8 mouse cellular contexts compared by ENCODE assay signal in the genomic region with DNA sequence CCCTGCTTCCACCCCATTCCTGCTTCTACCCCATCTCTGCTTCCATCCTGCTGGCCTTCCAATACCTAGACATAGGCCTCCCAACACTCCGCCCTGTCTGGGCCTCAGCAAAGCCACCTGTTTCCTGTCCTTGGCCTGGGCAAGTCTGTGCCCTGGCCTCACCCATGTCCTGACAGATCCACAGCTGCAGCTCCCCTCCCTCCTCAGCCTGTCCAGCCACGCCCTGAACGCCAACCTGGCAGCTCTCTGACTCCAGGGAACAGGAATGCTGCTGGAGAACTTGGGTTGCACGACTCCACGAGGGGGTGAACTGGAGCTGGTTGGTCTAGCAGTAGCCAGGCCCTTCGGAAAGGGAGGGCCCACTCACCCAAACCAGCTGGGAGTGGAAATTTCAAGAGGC.
A peak's percentile ranks its signal among the peaks of the same experiment; 100 is the strongest.
DNase-seq lines count a peak whose midpoint lies in the region; ATAC-seq and TF ChIP-seq lines count a peak whose summit lies in the region.

No protein-coding gene starts in this region.

- no peak overlapping the region for H3K4me2 ChIP-seq in forebrain, embryonic 15.5 days (replicated peaks)
- no peak overlapping the region for H3K4me2 ChIP-seq in forebrain, embryonic 13.5 days
- no peak overlapping the region for H3K4me2 ChIP-seq in heart, embryonic 15.5 days
- no peak overlapping the region for H3K4me2 ChIP-seq in limb, embryonic 14.5 days (replicated peaks; ENCODE audit: low read depth, low read length, severe bottlenecking)
- no peak overlapping the region for H3K4me2 ChIP-seq in stomach, postnatal 0 days (replicated peaks; ENCODE audit: low read depth)

- peak; percentile 9 for DNase-seq in limb, embryonic 14.5 days (ENCODE audit: low spot score)
- DNase-seq in stomach, postnatal 0 days (ENCODE audit: low spot score) = peak; percentile 86
- no peak for DNase-seq in right cerebral cortex, postnatal 10 days (ENCODE audit: low spot score in 2 of 2)
- DNase-seq in cerebellum, postnatal 10 days = no peak

- no peak overlapping the region for H3K4me3 ChIP-seq in forebrain, embryonic 15.5 days
- H3K4me3 ChIP-seq in forebrain, embryonic 13.5 days = no peak overlapping the region
- H3K4me3 ChIP-seq in heart, embryonic 15.5 days = no peak overlapping the region
- H3K4me3 ChIP-seq in limb, embryonic 14.5 days (replicated peaks; ENCODE audit: low read length) = no peak overlapping the region
- H3K4me3 ChIP-seq in stomach, postnatal 0 days (ENCODE audit: low read depth, low read length) = no peak overlapping the region

- TF ChIP-seq CTCF in stomach, postnatal 0 days (IDR thresholded peaks at IDR 0.05; ENCODE audit: low read depth) = peak; percentile 64

- no peaks in the 10 kb centered on the region for H3K4me1 ChIP-seq in forebrain, embryonic 15.5 days
- H3K4me1 ChIP-seq in forebrain, embryonic 13.5 days = 0 out of 2 replicates have a peak, but pooled peaks cover 3% of the 10 kb centered on the region
- peaks cover 28% of the 10 kb centered on the region for H3K4me1 ChIP-seq in heart, embryonic 15.5 days (replicated peaks)
- 0 out of 2 replicates have a peak, but pooled peaks cover 4% of the 10 kb centered on the region for H3K4me1 ChIP-seq in limb, embryonic 14.5 days (ENCODE audit: control insufficient read depth, insufficient read depth, low read length)
- H3K4me1 ChIP-seq in stomach, postnatal 0 days (replicated peaks; ENCODE audit: control insufficient read depth, insufficient read depth) = 0 out of 2 replicates have a peak, but pooled peaks cover 8% of the 10 kb centered on the region

- 76% methylated on average over 6 of the region's 6 CpGs for WGBS in forebrain, embryonic 15.5 days
- 66% methylated on average over 6 of the region's 6 CpGs for WGBS in forebrain, embryonic 13.5 days
- 43% methylated on average over 6 of the region's 6 CpGs for WGBS in heart, embryonic 15.5 days
- 50% methylated on average over 6 of the region's 6 CpGs for WGBS in limb, embryonic 14.5 days
- 26% methylated on average over 6 of the region's 6 CpGs for WGBS in stomach, postnatal 0 days

- H3K27ac ChIP-seq in forebrain, embryonic 15.5 days (replicated peaks) = no peak overlapping the region
- H3K27ac ChIP-seq in forebrain, embryonic 13.5 days = no peak overlapping the region
- peak overlapping the region; percentile 34; the same call in 1 of the 2 replicates for H3K27ac ChIP-seq in heart, embryonic 15.5 days
- no peak overlapping the region for H3K27ac ChIP-seq in limb, embryonic 14.5 days (replicated peaks; ENCODE audit: low read depth, low read length)
- peak overlapping the region; percentile 73 for H3K27ac ChIP-seq in stomach, postnatal 0 days (replicated peaks)

- H3K9me3 ChIP-seq in forebrain, embryonic 15.5 days = no peaks in the 10 kb centered on the region
- no peaks in the 10 kb centered on the region for H3K9me3 ChIP-seq in forebrain, embryonic 13.5 days (replicated peaks)
- H3K9me3 ChIP-seq in heart, embryonic 15.5 days (replicated peaks) = no peaks in the 10 kb centered on the region
- no peaks in the 10 kb centered on the region for H3K9me3 ChIP-seq in limb, embryonic 14.5 days (ENCODE audit: control insufficient read depth, low read length)
- H3K9me3 ChIP-seq in stomach, postnatal 0 days (ENCODE audit: control insufficient read depth, low read length) = no peaks in the 10 kb centered on the region

- no peak overlapping the region for H3K9ac ChIP-seq in forebrain, embryonic 15.5 days (replicated peaks)
- no peak overlapping the region for H3K9ac ChIP-seq in forebrain, embryonic 13.5 days
- no peak overlapping the region for H3K9ac ChIP-seq in heart, embryonic 15.5 days
- H3K9ac ChIP-seq in limb, embryonic 14.5 days (ENCODE audit: low read depth, low read length, severe bottlenecking) = no peak overlapping the region
- no peak overlapping the region for H3K9ac ChIP-seq in stomach, postnatal 0 days (ENCODE audit: low read length)

- no peaks in the 10 kb centered on the region for H3K27me3 ChIP-seq in forebrain, embryonic 15.5 days
- H3K27me3 ChIP-seq in forebrain, embryonic 13.5 days = no peaks in the 10 kb centered on the region
- no peaks in the 10 kb centered on the region for H3K27me3 ChIP-seq in heart, embryonic 15.5 days
- H3K27me3 ChIP-seq in limb, embryonic 14.5 days (ENCODE audit: control insufficient read depth, insufficient read depth, low read length) = no peaks in the 10 kb centered on the region
- no peaks in the 10 kb centered on the region for H3K27me3 ChIP-seq in stomach, postnatal 0 days (ENCODE audit: control insufficient read depth, insufficient read depth, low read length)

- 0 out of 2 replicates have a peak, but pooled peaks have one; percentile 13 for ATAC-seq in forebrain, embryonic 15.5 days (replicated peaks)
- ATAC-seq in forebrain, embryonic 13.5 days = no peak
- peak; percentile 79 for ATAC-seq in heart, embryonic 15.5 days (replicated peaks; ENCODE audit: insufficient number of reproducible peaks, insufficient read depth, low FRiP score, low read depth)
- ATAC-seq in limb, embryonic 14.5 days (ENCODE audit: low FRiP score, low read depth) = peak; percentile 55; the same call in 1 of the 2 replicates
- ATAC-seq in stomach, postnatal 0 days (ENCODE audit: low FRiP score, low TSS enrichment) = peak; percentile 95
- no peak for ATAC-seq in monocyte, adult 5-6 weeks (replicated peaks; ENCODE audit: insufficient number of reproducible peaks, low FRiP score, low TSS enrichment, poor library complexity, severe bottlenecking)

- H3K36me3 ChIP-seq in forebrain, embryonic 15.5 days = no peaks in the 10 kb centered on the region
- no peaks in the 10 kb centered on the region for H3K36me3 ChIP-seq in forebrain, embryonic 13.5 days (ENCODE audit: poor library complexity, severe bottlenecking)
- no peaks in the 10 kb centered on the region for H3K36me3 ChIP-seq in heart, embryonic 15.5 days
- H3K36me3 ChIP-seq in limb, embryonic 14.5 days (ENCODE audit: control insufficient read depth, insufficient read depth, low read length) = no peaks in the 10 kb centered on the region
- no peaks in the 10 kb centered on the region for H3K36me3 ChIP-seq in stomach, postnatal 0 days (ENCODE audit: control insufficient read depth, insufficient read depth, low read length)

- TF ChIP-seq EP300 in stomach, postnatal 0 days (optimal IDR thresholded peaks at IDR 0.05) = no peak

- no peak for TF ChIP-seq POLR2A in limb, embryonic 14.5 days (IDR thresholded peaks at IDR 0.05; ENCODE audit: borderline replicate concordance, extremely low read depth, insufficient read depth, insufficient read length)

Comparison
In these comparisons a context has a peak if more than half of its experiments do, and no peak if none do; other contexts are left out.
1. ATAC-seq: peak in forebrain, embryonic 15.5 days (single experiment), heart, embryonic 15.5 days (single experiment), limb, embryonic 14.5 days (single experiment) and stomach, postnatal 0 days (single experiment); none in forebrain, embryonic 13.5 days (single experiment) and monocyte, adult 5-6 weeks (single experiment).
2. H3K27ac ChIP-seq: peak in heart, embryonic 15.5 days (single experiment) and stomach, postnatal 0 days (single experiment); none in forebrain, embryonic 15.5 days (single experiment), forebrain, embryonic 13.5 days (single experiment) and limb, embryonic 14.5 days (single experiment).
3. DNase-seq: peak in limb, embryonic 14.5 days (single experiment) and stomach, postnatal 0 days (single experiment); none in right cerebral cortex, postnatal 10 days (0 of 2) and cerebellum, postnatal 10 days (0 of 2).